Mouse (Mus musculus) C2C12 (cell line): ENCODE measurements at regions not wholly inside any gene's neighbourhood (a gene's known extent, or its start where the extent isn't known, plus 50 kb on each side); places are given as distances from the start of the nearest gene placed in this dataset.

ENCODE experiments used
- CTCF ChIP-seq: IDR thresholded peaks from one replicate; pipeline ENCODE4 v1.5.1; 2011; ENCODE audit not compliant: control insufficient read depth, insufficient read depth, insufficient read length
- MYOD1 ChIP-seq: IDR thresholded peaks from one replicate; pipeline ENCODE4 v1.6.1; 2011; ENCODE audit warnings: low read depth; ENCODE audit not compliant: control insufficient read depth, insufficient read length

GRCm38 (mm10) chr4:29856616-29857015 is 1043.7 kb downstream of the Epha7 start:
- TF ChIP-seq MYOD1, result no peak
- TF ChIP-seq CTCF, result no peak
